Mouse (Mus musculus): ENCODE measurements around the gene Jun. TPM values are rescaled to one million over a fixed set of nuclear protein-coding genes. Genes with fewer than 3 reads are reported as not detected.

Jun gene
- polyA plus RNA-seq, 1 experiment from 2014 or later = 53.6 TPM

Other genes with a start within 250 kb of the Jun start
- gene Eqtn, start 123.4 kb downstream of the Jun start, polyA plus RNA-seq (2014; fragmentation: Nextera tagmentation; extraction: Ambion mirVana) = 0.33 TPM in 1 of 2 replicates, not detected in the other
- 23.3 and 25.0 TPM in 2 replicates for gene Mysm1, start 73.1 kb downstream of the Jun start, polyA plus RNA-seq (2014; fragmentation: Nextera tagmentation; extraction: Ambion mirVana)

All from embryonic facial prominence, embryonic 14.5 days (tissue).